Mouse (Mus musculus) lung, postnatal 0 days (tissue): ENCODE results near the gene Olfr632.

Experiments used
- CTCF ChIP-seq: IDR thresholded peaks from 2 replicates; pipeline ENCODE4 v1.5.1; 2016; ENCODE audit warnings: antibody characterized with exemption, mild to moderate bottlenecking
- EP300 ChIP-seq: IDR thresholded peaks from 2 replicates; pipeline ENCODE4 v1.6.1; 2016; ENCODE audit warnings: antibody characterized with exemption, mild to moderate bottlenecking, control low read depth

DNA sequence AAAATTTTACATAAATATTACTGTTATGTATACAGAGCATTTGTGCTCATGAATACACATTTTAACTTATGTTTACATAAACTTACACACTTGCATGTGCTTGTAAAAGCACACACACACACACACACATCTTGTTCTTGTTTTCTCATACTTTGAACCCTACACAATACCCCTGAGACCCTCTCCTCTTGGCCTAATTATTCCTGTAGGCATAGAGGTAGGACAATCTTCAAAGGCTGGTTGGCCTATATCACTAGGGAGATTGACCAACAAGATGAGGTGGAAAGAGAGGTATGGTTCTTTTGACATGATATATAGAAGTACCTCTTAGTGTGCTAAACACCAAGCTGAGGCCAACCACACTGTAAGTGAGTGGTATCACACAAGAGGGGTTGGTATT lies 10.0 kb downstream of the Olfr632 start, which contains the start of gene Olfr633:
- TF ChIP-seq CTCF: no peak
- no peak for TF ChIP-seq EP300
